Mouse (Mus musculus): ENCODE data around the gene Armcx1. TPM values are rescaled to one million over a fixed set of nuclear protein-coding genes. Genes with fewer than 3 reads are reported as not detected.
"Not testable (repeated sequence)": the region's sequence is repeated elsewhere in the genome, so short reads cannot be mapped to it uniquely, and the experiment has no call there.

Armcx1 gene
- polyA plus RNA-seq, 1 experiment = 2.8 TPM

- no peak for TF ChIP-seq POLR2A (IDR thresholded peaks at IDR 0.05; ENCODE audit: control insufficient read depth, extremely low read depth, insufficient read depth, low read length, poor library complexity)
- no peak for TF ChIP-seq CTCF (IDR thresholded peaks at IDR 0.05; ENCODE audit: borderline replicate concordance, control insufficient read depth, extremely low read depth, insufficient read depth, low read length, poor library complexity)
Observed at GRCm38 (mm10) chrX:134689676-134690075, 28.1 kb upstream of the Armcx1 start.

GRCm38 (mm10) chrX:134690871-134691539, 26.8 kb upstream of the Armcx1 start:
- Histone ChIP-seq H3K27me3 (ENCODE audit: control insufficient read depth, insufficient read depth, low read length) (no peaks in the 10 kb centered on the region), H3K4me3 (ENCODE audit: control insufficient read depth, insufficient read depth, low read length) (no peak overlapping the region), H3K36me3 (ENCODE audit: control insufficient read depth, insufficient read depth, low read length) (no peaks in the 10 kb centered on the region), H3K4me1 (replicated peaks; ENCODE audit: control insufficient read depth, insufficient read depth, low read length) (peaks cover 3% of the 10 kb centered on the region; the same call in 1 of the 2 replicates), H3K27ac (ENCODE audit: control insufficient read depth, insufficient read depth, low read length) (no peak overlapping the region)
- TF ChIP-seq POLR2A (IDR thresholded peaks at IDR 0.05; ENCODE audit: control insufficient read depth, extremely low read depth, insufficient read depth, low read length, poor library complexity) = no peak
- TF ChIP-seq CTCF (IDR thresholded peaks at IDR 0.05; ENCODE audit: borderline replicate concordance, control insufficient read depth, extremely low read depth, insufficient read depth, low read length, poor library complexity) = no peak
- no peak for DNase-seq
- WGBS = 98% methylated on average over 10 of the region's 10 CpGs

More at GRCm38 (mm10) chrX:134689676-134690075, 28.1 kb upstream of the Armcx1 start:
- H3K4me1 ChIP-seq (replicated peaks; ENCODE audit: control insufficient read depth, insufficient read depth, low read length) = peaks cover 3% of the 10 kb centered on the region; the same call in 1 of the 2 replicates
- H3K4me3 ChIP-seq (ENCODE audit: control insufficient read depth, insufficient read depth, low read length) = no peak overlapping the region
- H3K27me3 ChIP-seq (ENCODE audit: control insufficient read depth, insufficient read depth, low read length) = no peaks in the 10 kb centered on the region
- WGBS = 92% methylated on average over 2 of the region's 2 CpGs
- H3K27ac ChIP-seq (ENCODE audit: control insufficient read depth, insufficient read depth, low read length) = no peak overlapping the region
- no peak for DNase-seq
- H3K36me3 ChIP-seq (ENCODE audit: control insufficient read depth, insufficient read depth, low read length) = no peaks in the 10 kb centered on the region

GRCm38 (mm10) chrX:134691540-134691935, 26.2 kb upstream of the Armcx1 start:
- Histone ChIP-seq H3K27ac (ENCODE audit: control insufficient read depth, insufficient read depth, low read length) (no peak overlapping the region), H3K27me3 (ENCODE audit: control insufficient read depth, insufficient read depth, low read length) (no peaks in the 10 kb centered on the region), H3K4me3 (ENCODE audit: control insufficient read depth, insufficient read depth, low read length) (no peak overlapping the region), H3K36me3 (ENCODE audit: control insufficient read depth, insufficient read depth, low read length) (no peaks in the 10 kb centered on the region), H3K4me1 (replicated peaks; ENCODE audit: control insufficient read depth, insufficient read depth, low read length) (peaks cover 3% of the 10 kb centered on the region; the same call in 1 of the 2 replicates)
- TF ChIP-seq CTCF (IDR thresholded peaks at IDR 0.05; ENCODE audit: borderline replicate concordance, control insufficient read depth, extremely low read depth, insufficient read depth, low read length, poor library complexity) = no peak
- no peak for TF ChIP-seq POLR2A (IDR thresholded peaks at IDR 0.05; ENCODE audit: control insufficient read depth, extremely low read depth, insufficient read depth, low read length, poor library complexity)
- DNase-seq = no peak
- 100% methylated on average over 2 of the region's 2 CpGs for WGBS

GRCm38 (mm10) chrX:134716863-134717262, 900 bp upstream of the Armcx1 start:
- Histone ChIP-seq H3K4me1 (replicated peaks; ENCODE audit: control insufficient read depth, insufficient read depth, low read length) (0 out of 2 replicates have a peak, but pooled peaks cover 2% of the 10 kb centered on the region), H3K27me3 (ENCODE audit: control insufficient read depth, insufficient read depth, low read length) (no peaks in the 10 kb centered on the region), H3K4me3 (ENCODE audit: control insufficient read depth, insufficient read depth, low read length) (no peak overlapping the region), H3K27ac (ENCODE audit: control insufficient read depth, insufficient read depth, low read length) (no peak overlapping the region), H3K36me3 (ENCODE audit: control insufficient read depth, insufficient read depth, low read length) (no peaks in the 10 kb centered on the region)
- WGBS = 79% methylated on average over 3 of the region's 3 CpGs
- TF ChIP-seq POLR2A (IDR thresholded peaks at IDR 0.05; ENCODE audit: control insufficient read depth, extremely low read depth, insufficient read depth, low read length, poor library complexity) = no peak
- DNase-seq = no peak

- Histone ChIP-seq H3K36me3 (ENCODE audit: control insufficient read depth, insufficient read depth, low read length) (no peaks in the 10 kb centered on the region), H3K4me3 (ENCODE audit: control insufficient read depth, insufficient read depth, low read length) (peak overlapping the region; percentile 64), H3K4me1 (replicated peaks; ENCODE audit: control insufficient read depth, insufficient read depth, low read length) (0 out of 2 replicates have a peak, but pooled peaks cover 2% of the 10 kb centered on the region), H3K27me3 (ENCODE audit: control insufficient read depth, insufficient read depth, low read length) (no peaks in the 10 kb centered on the region), H3K27ac (ENCODE audit: control insufficient read depth, insufficient read depth, low read length) (no peak overlapping the region)
- DNase-seq = peak; percentile 28
- WGBS = 4% methylated on average over 14 of the region's 14 CpGs
- no peak for TF ChIP-seq POLR2A (IDR thresholded peaks at IDR 0.05; ENCODE audit: control insufficient read depth, extremely low read depth, insufficient read depth, low read length, poor library complexity)
- TF ChIP-seq CTCF (IDR thresholded peaks at IDR 0.05; ENCODE audit: borderline replicate concordance, control insufficient read depth, extremely low read depth, insufficient read depth, low read length, poor library complexity) = no peak
Observed at GRCm38 (mm10) chrX:134718524-134718923, 761 bp downstream of the Armcx1 start.

GRCm38 (mm10) chrX:134723762-134724161, 6.0 kb downstream of the Armcx1 start:
- WGBS = 47% methylated on average over 2 of the region's 2 CpGs
- H3K27me3 ChIP-seq (ENCODE audit: control insufficient read depth, insufficient read depth, low read length); H3K36me3 ChIP-seq (ENCODE audit: control insufficient read depth, insufficient read depth, low read length); DNase-seq; H3K4me3 ChIP-seq (ENCODE audit: control insufficient read depth, insufficient read depth, low read length); H3K4me1 ChIP-seq (replicated peaks; ENCODE audit: control insufficient read depth, insufficient read depth, low read length); H3K27ac ChIP-seq (ENCODE audit: control insufficient read depth, insufficient read depth, low read length): not testable (repeated sequence)

GRCm38 (mm10) chrX:134729778-134730177, 12.0 kb downstream of the Armcx1 start:
- Histone ChIP-seq H3K27ac (ENCODE audit: control insufficient read depth, insufficient read depth, low read length) (no peak overlapping the region), H3K27me3 (ENCODE audit: control insufficient read depth, insufficient read depth, low read length) (no peaks in the 10 kb centered on the region), H3K4me3 (ENCODE audit: control insufficient read depth, insufficient read depth, low read length) (no peak overlapping the region), H3K4me1 (replicated peaks; ENCODE audit: control insufficient read depth, insufficient read depth, low read length) (peaks cover 7% of the 10 kb centered on the region; the same call in 1 of the 2 replicates), H3K36me3 (ENCODE audit: control insufficient read depth, insufficient read depth, low read length) (no peaks in the 10 kb centered on the region)
- 33% methylated on average over 4 of the region's 4 CpGs for WGBS
- TF ChIP-seq CTCF (IDR thresholded peaks at IDR 0.05; ENCODE audit: borderline replicate concordance, control insufficient read depth, extremely low read depth, insufficient read depth, low read length, poor library complexity) = no peak
- TF ChIP-seq POLR2A (IDR thresholded peaks at IDR 0.05; ENCODE audit: control insufficient read depth, extremely low read depth, insufficient read depth, low read length, poor library complexity) = no peak
- DNase-seq = peak; percentile 25
